Mouse (Mus musculus) T-cell, adult 2 months (primary cell): ENCODE measurements at regions not wholly inside any gene's neighbourhood (a gene's known extent, or its start where the extent isn't known, plus 50 kb on each side); places are given as distances from the start of the nearest gene placed in this dataset.

Source experiments
- DNase-seq: peaks from one replicate; pipeline ENCODE4 v3.0.0; 2022; ENCODE audit warnings: low spot score

DNA sequence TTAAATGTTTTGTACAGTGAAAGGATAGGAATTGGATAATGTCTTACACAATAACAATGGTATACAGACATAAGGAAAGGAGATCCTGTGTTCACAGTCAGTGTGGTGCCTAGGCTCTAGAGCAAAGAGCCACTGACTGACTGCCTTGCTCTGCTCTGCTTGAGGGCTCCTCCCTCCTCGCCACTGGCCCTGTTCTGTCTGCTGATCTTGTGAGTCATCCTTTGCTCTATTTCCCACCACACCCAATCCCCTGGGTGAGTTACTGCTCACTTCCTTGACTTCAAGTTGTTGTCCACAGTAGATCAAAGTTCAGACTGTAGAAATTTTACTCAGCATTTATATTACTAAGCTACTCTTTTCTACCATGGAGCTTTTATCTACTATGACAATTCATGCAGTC, 117.3 kb downstream of the Tmsb4x start:
- peak; percentile 79 for DNase-seq

DNA sequence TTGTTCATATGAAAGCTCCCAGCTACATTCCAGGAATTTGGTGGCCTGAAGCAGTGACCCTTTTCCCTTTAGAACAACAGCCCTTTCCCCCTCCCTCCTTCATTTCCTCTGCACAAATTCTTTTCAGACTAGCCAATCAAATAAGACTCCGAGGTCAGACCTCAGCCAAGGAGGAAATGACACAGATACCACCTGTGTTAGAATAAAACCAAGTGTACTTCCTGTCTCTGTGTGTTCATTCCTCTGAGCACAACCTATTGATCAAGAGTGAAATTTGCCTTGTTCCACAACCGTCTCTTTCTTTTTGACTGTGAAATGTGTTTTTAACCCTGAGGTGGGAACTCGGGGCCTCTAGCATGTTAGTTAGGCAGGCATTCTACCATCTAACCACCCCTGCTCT, 120.2 kb downstream of the Tmsb4x start:
- DNase-seq, result peak; percentile 63

DNA sequence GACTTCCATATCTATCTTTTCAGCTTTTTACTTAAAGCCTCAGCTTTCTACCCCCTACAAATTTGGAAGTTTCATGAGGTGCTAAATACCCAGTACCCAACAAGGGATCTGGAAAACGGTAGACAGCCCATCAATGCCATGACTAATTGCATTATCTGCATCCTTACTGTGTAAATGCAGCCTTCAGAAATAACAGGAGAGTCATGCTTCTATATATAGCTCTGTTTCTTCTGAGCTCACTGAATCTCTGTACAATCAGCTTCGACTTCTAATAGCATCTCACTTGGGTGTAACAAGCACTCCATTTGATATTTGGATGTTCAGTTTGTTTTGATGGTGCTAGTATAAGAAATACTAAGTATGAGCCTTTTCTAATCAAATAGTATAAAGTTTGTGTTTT, 120.7 kb downstream of the Tmsb4x start:
- no peak for DNase-seq

DNA sequence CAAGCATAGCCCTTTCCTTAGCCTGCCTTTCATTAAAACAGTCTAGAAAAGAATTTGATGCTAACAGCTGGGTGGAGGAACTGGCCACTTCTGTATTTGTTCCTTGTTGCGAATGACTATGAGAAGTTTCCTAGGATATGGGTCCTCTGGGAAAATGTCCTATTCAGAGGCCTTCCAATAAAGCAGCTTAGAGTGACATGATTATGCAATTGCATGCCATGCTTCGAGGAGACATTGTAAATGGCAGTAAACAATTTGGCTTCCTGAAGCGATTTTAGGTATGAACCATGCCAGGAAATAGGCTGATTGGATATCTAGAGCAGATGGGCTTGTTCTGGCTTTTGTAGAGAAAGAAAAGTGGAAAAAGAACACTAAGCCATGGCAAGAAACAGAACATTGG, 128.3 kb downstream of the Tmsb4x start:
- DNase-seq, result no peak

DNA sequence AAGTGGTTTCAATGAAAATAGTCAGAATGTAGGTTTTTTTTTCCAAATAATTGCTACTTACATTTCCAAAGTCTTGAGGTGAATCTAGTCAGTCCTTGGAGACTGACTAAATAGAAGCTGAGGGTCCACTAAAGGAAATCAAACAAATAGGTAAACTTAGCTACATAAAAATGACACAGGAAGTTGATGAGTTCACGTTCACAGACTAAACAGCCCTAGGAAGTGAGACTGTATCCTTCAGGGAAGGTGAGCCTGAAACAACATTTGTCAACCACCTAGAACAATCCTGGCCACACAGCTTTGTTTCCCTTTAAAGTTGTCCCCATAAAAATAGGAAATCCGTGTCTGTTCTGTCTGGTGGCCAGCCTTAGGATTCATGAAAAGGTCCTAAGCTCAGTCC, 140.0 kb downstream of the Tmsb4x start:
- no peak for DNase-seq

DNA sequence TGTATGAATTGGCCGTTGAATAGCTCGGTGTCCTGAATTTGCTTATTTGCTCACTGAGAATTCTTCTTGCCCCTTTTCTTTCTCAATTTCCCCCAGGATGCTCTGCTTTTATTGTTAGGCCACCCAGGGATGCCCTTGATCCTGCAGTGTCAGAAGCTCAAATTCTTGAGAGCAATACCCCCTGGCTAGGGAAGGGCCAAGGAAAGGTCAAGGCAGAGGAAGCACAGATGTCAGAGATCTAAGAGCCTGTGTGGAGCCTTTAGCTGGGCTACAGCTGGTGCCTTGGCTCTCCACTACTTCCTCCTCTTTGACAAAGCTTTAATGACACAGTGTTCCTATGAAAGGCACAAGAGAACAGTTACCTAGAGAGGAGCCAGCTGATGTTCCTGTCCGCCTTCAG, 141.2 kb downstream of the Tmsb4x start:
- no peak for DNase-seq

DNA sequence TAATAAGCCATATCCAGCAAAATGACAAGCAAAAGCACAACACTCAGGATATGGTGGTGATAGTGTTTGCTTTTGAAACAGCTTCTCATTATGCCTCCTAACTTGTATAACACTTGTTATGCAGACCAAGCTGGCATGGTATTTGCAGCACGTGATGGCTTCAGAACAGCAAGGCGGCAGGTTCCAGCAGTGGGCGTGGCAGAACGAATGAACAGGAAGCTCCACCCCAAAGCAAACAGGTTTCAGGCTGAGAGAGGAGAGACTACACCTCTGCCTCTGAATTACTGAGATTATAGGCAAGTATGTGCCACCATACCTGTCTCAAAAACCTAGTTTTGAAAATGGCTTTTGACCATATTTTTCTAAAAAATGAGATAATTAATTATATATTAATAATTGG, 145.2 kb downstream of the Tmsb4x start:
- DNase-seq, result peak; percentile 73

DNA sequence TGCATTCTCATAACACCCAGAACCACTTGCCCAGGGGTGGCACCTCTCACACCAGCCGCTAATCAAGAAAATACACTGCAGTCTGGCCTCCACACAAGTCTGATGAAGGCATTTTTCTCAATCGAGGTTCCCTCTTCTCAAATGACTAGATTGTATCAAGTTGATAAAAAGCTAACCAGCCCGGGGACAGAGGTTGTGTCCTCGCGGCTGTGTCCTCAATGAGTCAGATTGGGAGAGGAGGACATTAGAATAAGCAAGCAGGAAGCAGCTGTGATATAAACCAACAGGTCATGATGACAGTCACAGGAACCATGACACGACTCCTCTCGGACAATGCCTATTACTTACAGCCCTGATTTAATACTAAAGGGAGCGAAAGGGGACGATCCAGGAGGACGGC, 156.7 kb downstream of the Tmsb4x start:
- no peak for DNase-seq

DNA sequence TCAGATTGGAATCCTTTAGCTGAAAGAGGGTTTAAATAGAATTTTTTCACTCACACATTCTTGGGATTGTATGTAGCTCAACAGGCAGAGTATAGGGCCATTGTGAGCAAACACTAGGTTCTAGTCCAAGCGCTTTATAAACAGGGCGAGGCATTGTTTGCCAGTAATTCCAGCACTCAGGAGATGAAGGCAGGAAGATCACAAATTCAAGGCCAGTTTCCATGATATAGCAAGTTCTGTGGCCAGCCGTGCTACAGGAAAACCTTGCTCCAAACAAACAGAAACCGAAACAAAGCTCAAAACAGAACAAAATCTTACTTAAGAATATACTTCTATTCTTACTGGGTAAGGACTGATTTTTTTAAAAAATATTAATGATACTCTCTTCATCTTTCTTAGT, 159.0 kb downstream of the Tmsb4x start:
- no peak for DNase-seq

DNA sequence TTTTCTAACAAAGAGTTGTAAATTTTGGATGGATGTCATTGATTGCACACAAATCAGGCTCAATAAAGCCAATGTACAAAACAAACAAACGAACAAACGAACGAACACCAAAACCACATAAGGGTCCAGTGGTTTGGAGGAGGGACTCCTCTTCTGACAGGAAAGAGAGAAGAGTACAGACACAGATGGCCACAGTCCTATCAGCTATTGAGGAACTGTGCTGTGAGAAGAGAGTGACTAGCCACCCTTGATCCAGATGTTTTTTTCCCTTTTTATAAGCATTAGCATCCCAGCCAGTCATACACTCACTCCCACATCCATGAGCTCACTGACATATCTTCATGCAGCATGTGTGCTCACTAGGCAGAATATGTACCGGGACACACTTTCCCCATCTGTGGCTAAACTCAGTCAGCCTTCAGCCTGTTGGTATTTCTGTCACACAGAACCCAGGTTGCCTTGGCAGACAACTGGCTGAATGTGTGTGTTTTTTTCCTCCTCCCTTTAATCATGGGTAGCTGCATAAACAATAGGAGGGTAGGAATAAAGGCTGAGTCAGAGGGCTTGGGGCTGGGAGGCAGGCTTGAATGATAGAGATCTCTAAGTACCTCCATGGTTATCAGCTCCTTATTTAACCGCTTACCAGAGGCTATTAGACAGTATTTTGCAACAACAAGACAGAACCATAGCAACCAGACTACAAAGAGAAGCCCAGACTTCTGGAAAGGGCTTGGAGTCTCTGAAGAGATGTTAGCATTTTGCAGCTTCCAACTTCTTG, 159.7 kb downstream of the Tmsb4x start:
- no peak for DNase-seq

DNA sequence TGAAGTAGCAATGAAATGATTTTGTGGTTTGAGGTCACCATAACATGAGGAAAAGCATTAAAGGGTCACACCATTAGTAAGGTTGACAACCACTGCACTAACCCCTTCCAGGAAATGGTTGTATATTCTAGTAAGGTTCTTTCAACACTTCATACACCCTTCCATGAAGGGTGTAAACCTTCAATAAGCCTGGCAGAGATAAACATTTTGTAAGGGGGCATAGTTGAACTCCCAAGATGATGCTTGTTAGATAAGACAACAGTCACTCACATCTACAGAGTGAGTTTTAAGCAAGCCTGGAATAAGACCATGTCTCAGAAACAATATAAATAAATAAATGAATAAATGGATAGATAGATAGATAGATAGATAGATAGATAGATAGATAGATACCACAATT, 171.1 kb downstream of the Tmsb4x start:
- DNase-seq, result no peak

DNA sequence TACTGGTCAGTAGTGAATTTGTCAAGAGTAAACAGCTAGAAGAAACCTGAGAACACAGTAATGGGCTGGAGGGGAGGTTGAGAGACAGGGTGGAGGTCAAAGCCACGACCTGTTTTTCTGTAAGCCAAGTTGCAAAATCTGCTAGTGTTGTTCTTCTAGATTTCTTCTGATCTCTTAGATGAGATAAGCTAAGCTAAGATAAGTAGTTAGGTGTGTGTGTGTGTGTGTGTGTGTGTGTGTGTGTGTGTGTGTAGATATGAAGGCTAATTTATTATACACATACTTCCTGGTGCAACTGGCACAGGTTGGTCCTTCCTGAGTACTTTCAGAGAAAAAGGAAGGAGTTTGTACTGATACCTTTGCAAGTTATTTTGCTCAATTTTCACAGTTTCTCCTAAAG, 172.8 kb downstream of the Tmsb4x start:
- DNase-seq, result peak; percentile 23

DNA sequence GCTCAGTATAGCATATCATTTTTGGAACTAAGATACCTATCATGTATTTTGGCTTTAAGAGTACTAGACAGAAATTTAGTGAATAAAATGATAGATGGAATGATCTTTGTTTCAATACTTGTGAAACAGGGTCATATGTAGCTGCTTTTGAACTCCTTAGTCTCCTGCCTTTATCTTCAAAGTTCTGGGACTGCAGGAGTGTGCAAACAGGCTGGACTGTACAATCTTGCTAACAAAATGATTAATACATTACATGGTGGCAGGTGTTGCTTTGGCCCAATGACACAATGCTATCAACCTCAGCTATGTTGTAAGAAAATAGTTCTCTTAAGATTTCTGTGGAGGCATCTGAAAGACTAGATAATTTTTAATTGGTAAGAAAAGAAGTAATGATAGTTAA, 173.5 kb downstream of the Tmsb4x start:
- DNase-seq, result no peak

DNA sequence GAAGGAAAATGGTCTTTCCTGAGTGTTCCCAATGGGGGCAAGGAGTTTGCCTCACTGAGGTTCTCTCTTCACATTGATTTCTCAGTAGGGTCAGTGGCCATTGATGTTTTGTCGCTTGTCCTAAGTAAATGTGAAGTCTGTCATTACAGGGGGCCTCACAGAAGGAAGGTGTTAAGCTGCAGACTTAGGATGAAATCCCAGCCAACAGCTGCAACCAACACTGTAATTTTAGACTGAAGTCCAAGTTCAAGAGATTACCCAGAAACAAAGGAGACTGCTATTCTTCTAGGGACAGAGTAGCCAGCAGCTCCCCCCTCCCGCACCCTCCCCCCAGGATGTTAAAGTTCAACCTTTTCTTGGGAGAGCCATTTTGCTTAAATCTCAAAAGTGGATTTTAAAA, 176.0 kb downstream of the Tmsb4x start:
- DNase-seq, result no peak

DNA sequence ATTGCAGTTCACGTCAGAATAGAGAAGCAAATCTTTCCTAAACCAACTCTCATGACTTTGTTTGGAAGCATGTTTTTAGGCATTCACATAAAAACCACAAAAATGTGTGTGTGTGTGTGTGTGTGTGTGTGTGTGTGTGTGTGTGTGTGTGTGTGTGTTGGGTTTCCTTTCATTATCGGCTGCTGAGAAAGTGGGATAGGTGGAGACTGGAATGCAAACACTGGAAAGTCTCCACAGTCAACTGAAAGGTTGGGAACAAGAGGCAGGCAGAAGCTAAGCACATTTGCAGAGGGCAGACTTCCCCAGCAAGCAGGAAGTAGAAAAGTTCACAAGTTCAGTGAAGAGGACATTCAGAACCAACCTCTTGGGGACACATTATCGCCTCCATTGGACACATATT, 176.5 kb downstream of the Tmsb4x start:
- DNase-seq, result no peak

DNA sequence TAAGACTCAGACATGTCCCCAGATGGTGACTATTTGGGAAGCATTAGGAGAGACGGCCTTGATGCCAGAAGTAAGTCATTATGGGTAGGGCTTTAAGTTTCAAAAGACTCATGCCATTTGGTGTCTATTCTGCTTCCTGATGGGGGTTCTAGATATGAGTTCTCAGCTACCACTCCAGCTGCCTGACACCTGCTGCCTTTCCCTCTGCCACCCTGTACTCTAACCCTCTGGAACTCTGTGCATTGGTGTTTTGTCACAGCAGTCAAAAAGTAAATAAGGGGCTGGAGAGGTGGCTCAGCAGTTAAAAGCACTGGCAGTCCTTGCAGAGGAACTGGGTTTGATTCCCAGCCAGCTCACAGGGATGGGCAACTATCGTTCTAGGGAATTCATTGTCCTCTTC, 177.6 kb downstream of the Tmsb4x start:
- DNase-seq, result no peak

DNA sequence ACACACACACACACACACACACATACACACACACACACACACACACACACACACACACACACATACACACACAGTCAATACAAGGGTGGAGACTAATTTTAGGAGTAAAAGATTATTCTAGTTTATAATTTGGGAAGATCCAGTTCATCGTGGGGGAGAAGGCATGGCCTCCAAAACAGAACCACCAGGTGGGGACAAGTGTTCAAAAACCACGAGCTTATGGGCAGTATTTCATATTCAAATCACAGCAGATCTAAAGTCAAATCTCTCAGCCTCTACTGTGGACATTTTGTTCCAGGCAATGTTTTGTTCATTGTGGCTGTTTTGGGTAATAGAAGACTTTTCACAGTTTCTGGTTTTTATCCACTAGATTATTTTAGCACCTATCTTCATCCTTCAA, 193.5 kb downstream of the Tmsb4x start:
- DNase-seq, result no peak

DNA sequence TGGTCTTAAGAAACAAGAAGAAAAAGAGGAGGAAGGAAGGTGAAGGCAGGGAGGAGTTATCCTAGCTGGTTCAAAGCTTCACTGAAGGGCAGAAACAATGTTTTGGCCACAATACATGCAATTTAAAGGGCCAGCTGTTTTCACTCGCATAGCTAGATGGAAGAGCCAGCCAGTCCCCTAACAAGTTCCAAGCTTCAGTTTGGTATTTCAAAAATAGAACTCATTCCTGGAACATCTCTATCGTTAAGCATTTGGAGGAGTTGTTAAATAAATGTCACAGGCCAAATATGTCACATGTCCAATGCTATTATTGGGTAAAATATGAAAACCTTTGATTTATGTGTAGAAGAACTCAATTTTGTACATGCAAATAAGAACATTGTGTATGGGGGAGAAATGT, 194.8 kb downstream of the Tmsb4x start:
- no peak for DNase-seq

DNA sequence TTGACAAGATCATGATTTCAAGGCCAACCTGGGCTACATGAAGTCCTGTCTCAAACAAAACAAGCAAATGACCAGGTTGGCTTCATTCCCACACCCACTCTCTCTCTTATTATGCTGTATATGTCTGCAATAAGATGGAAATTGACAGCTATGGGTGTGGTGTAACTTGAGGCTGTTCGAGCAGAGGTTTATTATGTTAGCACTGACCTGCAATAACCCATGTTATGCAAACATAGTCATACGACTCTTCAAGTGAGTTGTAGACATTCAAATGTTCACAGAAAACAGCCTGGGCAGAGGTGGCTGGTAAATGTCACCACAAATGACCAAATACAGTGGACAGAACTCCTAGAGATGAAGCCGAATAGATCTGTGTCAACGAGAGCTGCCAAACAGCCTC, 196.2 kb downstream of the Tmsb4x start:
- DNase-seq, result no peak

DNA sequence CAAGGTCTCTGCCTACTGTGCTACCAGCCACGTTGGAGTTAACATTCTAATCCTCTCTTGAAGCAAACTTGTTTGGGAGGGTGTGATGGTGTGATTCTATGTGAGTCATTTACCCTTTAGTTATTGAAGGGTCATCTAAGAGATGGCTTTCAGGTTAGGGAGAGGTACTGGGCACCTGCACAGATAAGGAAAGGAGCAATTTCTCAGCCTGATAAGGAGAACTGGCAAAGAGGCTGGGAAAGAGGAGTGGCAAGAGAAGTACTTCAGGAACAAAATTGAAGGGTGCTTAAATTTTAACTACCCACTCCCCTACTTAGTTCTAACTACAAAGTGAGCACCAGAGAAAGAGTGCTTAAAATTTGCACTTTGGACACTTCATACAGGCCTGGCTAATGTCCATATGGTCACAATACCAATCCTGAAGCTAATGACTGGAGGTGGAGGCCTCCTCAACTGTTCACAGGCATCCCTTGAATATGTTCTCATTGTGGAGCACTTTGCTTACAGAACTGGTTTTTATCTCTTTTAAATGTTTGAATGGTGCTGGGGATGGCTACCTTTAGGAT, 197.1 kb downstream of the Tmsb4x start:
- DNase-seq, result no peak

DNA sequence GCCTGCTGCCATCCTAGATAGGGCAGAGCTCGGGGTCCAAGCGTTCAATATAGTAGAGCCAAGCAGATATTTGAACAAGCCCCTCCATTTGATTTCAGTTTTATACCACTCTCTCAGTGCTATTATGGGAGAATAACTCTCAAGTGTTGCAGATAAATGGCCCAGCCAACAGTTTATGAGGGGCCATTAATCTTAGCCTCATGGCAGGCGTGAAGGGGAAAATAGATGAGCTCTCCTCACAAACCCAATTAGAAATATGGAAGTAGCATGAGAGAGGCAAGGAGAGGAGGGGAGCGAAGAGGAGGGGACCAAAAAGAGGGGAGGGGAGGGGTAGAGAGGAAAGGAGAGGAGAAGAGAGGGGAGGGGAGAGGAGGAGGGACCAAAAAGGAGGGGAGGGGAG, 213.3 kb downstream of the Tmsb4x start:
- DNase-seq, result no peak

DNA sequence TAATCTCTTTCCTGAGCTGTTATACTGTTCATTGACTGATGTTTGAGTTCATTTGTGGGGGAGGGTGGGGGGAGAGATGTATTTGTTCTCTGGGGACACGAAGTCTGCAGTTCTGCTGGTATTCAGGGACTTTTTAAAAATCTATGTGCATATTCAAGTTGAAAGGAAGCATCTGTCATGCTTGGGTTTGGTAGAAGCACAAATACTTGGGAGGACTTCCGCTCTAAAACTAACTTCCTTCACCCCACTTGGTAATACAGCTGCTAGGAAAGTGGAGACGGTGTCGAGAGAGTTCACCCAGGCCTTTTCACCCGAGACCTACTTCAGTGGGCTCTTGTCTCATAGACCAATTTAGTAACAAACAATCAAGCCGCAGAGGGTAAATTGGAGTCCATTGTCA, 228.1 kb downstream of the Tmsb4x start:
- no peak for DNase-seq

DNA sequence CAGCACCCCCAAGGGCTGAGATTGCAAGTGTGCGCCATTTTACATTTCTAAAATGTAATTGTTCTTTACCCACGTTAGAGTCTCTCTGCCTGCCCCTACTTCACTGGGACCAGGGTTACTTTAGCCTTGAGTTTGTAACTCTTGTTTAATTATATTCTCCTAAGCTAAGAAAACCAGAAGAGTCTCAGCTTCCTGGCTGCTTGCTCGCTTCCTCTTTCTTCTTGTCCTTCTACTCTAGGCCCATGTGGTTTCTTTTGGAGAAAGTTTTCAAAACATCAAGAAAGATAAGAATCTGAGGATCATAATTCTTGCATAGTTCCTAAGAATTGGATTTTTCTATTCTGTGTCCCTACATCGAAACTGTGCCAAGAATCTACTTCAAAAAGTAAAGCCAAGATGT, 228.6 kb downstream of the Tmsb4x start:
- no peak for DNase-seq

DNA sequence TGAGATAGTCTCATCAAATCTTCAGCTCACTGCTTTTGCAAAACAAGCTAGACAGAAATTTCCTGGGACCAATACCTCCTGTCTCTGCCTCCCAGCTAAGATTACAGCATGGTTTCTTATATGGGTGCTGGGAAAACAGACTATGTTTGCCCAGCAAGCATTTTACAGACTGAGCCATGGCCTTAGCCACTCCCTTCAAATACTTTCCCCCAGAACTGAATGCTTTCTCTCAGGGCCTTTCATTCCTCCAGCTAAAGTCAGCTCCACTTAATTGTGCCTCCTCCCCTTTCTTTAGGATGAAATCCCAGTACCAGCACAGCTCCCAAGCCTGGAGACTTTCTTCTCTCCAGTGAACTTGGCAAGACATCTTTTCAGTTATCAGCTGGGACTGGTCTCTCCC, 232.1 kb downstream of the Tmsb4x start:
- DNase-seq, result no peak
